Mouse (Mus musculus) gastrocnemius, adult 8-10 months (tissue): ENCODE measurements around the gene Pon2. TPM values are rescaled to one million over a fixed set of nuclear protein-coding genes. Genes with fewer than 3 reads are reported as not detected.
"Not testable (repeated sequence)": the region's sequence is repeated elsewhere in the genome, so short reads cannot be mapped to it uniquely, and the experiment has no call there.

ENCODE experiments used
- DNase-seq, 2 experiments: peaks; one replicate each; pipeline ENCODE4 v3.0.0; 2022; ENCODE audit warnings: low spot score in 2 of 2
- total RNA-seq, 4 experiments: library from RNA; stranded (reverse); gene quantifications; 2 replicates each; pipeline ENCODE4 v1.2.4; 2022

Gene Pon2
- total RNA-seq, 4 experiments from 2014 or later, result 15.1 to 19.2 (median 18.5) TPM

DNA sequence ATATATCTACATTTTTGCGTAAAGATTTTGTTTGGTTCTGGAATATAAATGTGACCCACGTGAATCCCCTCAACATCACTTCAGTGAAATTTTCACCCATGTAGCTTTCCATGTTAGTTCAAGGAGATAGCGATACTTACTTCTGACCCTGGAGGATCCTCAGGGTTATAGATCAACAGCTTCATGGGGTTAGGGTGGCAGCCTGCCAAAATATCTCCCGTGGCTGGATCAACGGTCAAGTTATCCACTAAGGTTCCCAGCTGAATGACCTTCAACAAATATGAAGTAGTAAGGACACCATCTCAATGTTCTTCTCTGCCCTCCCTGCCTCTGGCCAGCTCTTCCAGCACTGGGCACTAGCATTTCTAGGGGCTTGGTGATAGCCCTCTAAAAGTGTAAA is 68.0 kb downstream of the Pon2 start:
- DNase-seq, result no peak

GRCm38 (mm10) chr6:5223551-5223950 is 74.7 kb downstream of the Pon2 start:
- not testable (repeated sequence) for DNase-seq

GRCm38 (mm10) chr6:5222080-5222479 is 76.2 kb downstream of the Pon2 start:
- no peak for DNase-seq

GRCm38 (mm10) chr6:5218190-5218589 is 80.1 kb downstream of the Pon2 start:
- no peak for DNase-seq

Other genes starting within 250 kb of the Pon2 start
- under 1 TPM in 2 of 4 experiments, not detected in 2; 0.38 to 0.51 TPM for gene Pon1, start 104.5 kb downstream of the Pon2 start, total RNA-seq
- 10 to 100 TPM; 30.9 to 49.5 (median 36.0) TPM for gene Pon3, start 42.2 kb downstream of the Pon2 start, total RNA-seq
- gene Asb4, start 84.9 kb upstream of the Pon2 start, total RNA-seq, result 10 to 100 TPM in 2 of 4 experiments, 1 to 10 TPM in 2; 8.2 to 16.9 (median 11.2) TPM
- 100 to 1,000 TPM; 401 to 730 (median 519) TPM for gene Pdk4, start 197.9 kb upstream of the Pon2 start, total RNA-seq